Mouse (Mus musculus) ES-Bruce4 (cell line): ENCODE results near the gene Cltb. TPM values are rescaled to one million over a fixed set of nuclear protein-coding genes. Genes with fewer than 3 reads are reported as not detected.
A peak's percentile ranks its signal among the peaks of the same experiment; 100 is the strongest.

Experiments used
- H3K27ac ChIP-seq: 2 replicates; pipeline ENCODE4 v1.5.1; 2012; ENCODE audit warnings: low read length, inconsistent platforms; ENCODE audit not compliant: insufficient read depth
- H3K27me3 ChIP-seq: 2 replicates; pipeline ENCODE4 v1.6.1; 2012; ENCODE audit warnings: mild to moderate bottlenecking, low read length, inconsistent platforms; ENCODE audit not compliant: control insufficient read depth, poor library complexity, insufficient read depth, severe bottlenecking
- H3K36me3 ChIP-seq: 2 replicates; pipeline ENCODE4 v1.6.1; 2012; ENCODE audit warnings: inconsistent platforms, mild to moderate bottlenecking, low read length, moderate library complexity; ENCODE audit not compliant: control insufficient read depth, poor library complexity, insufficient read depth, severe bottlenecking
- H3K4me1 ChIP-seq: one replicate; pipeline ENCODE4 v1.8.1; 2011; ENCODE audit warnings: low read length; ENCODE audit not compliant: control insufficient read depth, insufficient read depth
- H3K4me3 ChIP-seq: 2 replicates; pipeline ENCODE4 v1.5.1; 2011; ENCODE audit warnings: low read depth, mild to moderate bottlenecking, low read length
- H3K9ac ChIP-seq: 2 replicates; pipeline ENCODE4 v1.6.1; 2012; ENCODE audit warnings: low read depth, mild to moderate bottlenecking, inconsistent platforms; ENCODE audit not compliant: poor library complexity, severe bottlenecking
- H3K9me3 ChIP-seq: replicated peaks from 2 replicates; pipeline ENCODE4 v1.6.1; 2012; ENCODE audit warnings: mild to moderate bottlenecking, low read length, inconsistent platforms; ENCODE audit not compliant: control insufficient read depth, poor library complexity, insufficient read depth, severe bottlenecking
- CTCF ChIP-seq: IDR thresholded peaks from one replicate; pipeline ENCODE4 v1.8.1; 2011; ENCODE audit warnings: low read depth, low read length
- EP300 ChIP-seq: IDR thresholded peaks from 2 replicates; pipeline ENCODE4 v1.6.1; 2011; ENCODE audit warnings: low read depth, low read length; ENCODE audit not compliant: insufficient read depth
- POLR2A ChIP-seq: IDR thresholded peaks from one replicate; pipeline ENCODE4 v1.8.1; 2011; ENCODE audit warnings: low read length; ENCODE audit not compliant: insufficient read depth
- polyA plus RNA-seq: library from polyadenylated mRNA; stranded (reverse); fragments of >200 nt; gene quantifications from 2 replicates; pipeline ENCODE4 v1.2.4, GENCODE M21; 2011; ENCODE audit warnings: low read depth; ENCODE audit not compliant: missing spikeins, insufficient read depth, insufficient read length

Gene Cltb
- polyA plus RNA-seq, 1 experiment = 27.5 TPM

GRCm38 (mm10) chr13:54571637-54572036 lies 39.5 kb downstream of the Cltb start:
- Histone ChIP-seq H3K36me3 (no peaks in the 10 kb centered on the region), H3K9me3 (no peaks in the 10 kb centered on the region), H3K27me3 (no peaks in the 10 kb centered on the region), H3K27ac (no peak overlapping the region), H3K4me3 (no peak overlapping the region), H3K9ac (no peak overlapping the region), H3K4me1 (peaks cover 2% of the 10 kb centered on the region)
- TF ChIP-seq POLR2A (no peak), CTCF (no peak), EP300 (no peak)

- Histone ChIP-seq H3K36me3 (no peaks in the 10 kb centered on the region), H3K27me3 (no peaks in the 10 kb centered on the region), H3K27ac (no peak overlapping the region), H3K4me1 (peaks cover 2% of the 10 kb centered on the region), H3K9ac (no peak overlapping the region), H3K9me3 (no peaks in the 10 kb centered on the region), H3K4me3 (no peak overlapping the region)
- TF ChIP-seq CTCF (no peak), EP300 (no peak), POLR2A (no peak)
Measured at GRCm38 (mm10) chr13:54570736-54571135, 40.4 kb downstream of the Cltb start.

- Histone ChIP-seq H3K4me1 (peaks cover 2% of the 10 kb centered on the region), H3K9ac (no peak overlapping the region), H3K36me3 (no peaks in the 10 kb centered on the region), H3K27me3 (no peaks in the 10 kb centered on the region), H3K4me3 (no peak overlapping the region), H3K9me3 (no peaks in the 10 kb centered on the region), H3K27ac (no peak overlapping the region)
- TF ChIP-seq EP300 = no peak
- TF ChIP-seq CTCF = no peak
- TF ChIP-seq POLR2A = no peak
Measured at GRCm38 (mm10) chr13:54569282-54569681, 41.9 kb downstream of the Cltb start.

GRCm38 (mm10) chr13:54568380-54568779 lies 42.8 kb downstream of the Cltb start:
- TF ChIP-seq CTCF (no peak), EP300 (no peak), POLR2A (no peak)
- no peaks in the 10 kb centered on the region for H3K36me3 ChIP-seq
- no peaks in the 10 kb centered on the region for H3K9me3 ChIP-seq
- H3K9ac ChIP-seq = no peak overlapping the region
- no peaks in the 10 kb centered on the region for H3K27me3 ChIP-seq
- no peak overlapping the region for H3K27ac ChIP-seq
- H3K4me3 ChIP-seq = no peak overlapping the region
- peaks cover 2% of the 10 kb centered on the region for H3K4me1 ChIP-seq

- Histone ChIP-seq H3K27ac (peak overlapping the region; percentile 88), H3K9me3 (no peaks in the 10 kb centered on the region), H3K4me3 (peak overlapping the region; percentile 88), H3K27me3 (no peaks in the 10 kb centered on the region), H3K9ac (peak overlapping the region; percentile 40; the same call in 1 of the 2 replicates), H3K4me1 (peaks cover 2% of the 10 kb centered on the region), H3K36me3 (peaks cover 2% of the 10 kb centered on the region; the same call in 1 of the 2 replicates)
- TF ChIP-seq EP300 (peak; percentile 62), CTCF (peak; percentile 72), POLR2A (no peak)
Measured at GRCm38 (mm10) chr13:54565594-54566345, 45.4 kb downstream of the Cltb start.

- H3K36me3 ChIP-seq = peaks cover 7% of the 10 kb centered on the region
- H3K27ac ChIP-seq = peak within 1 kb of the TSS; percentile 88
- H3K9ac ChIP-seq = peak within 1 kb of the TSS; percentile 82
- H3K4me1 ChIP-seq = peaks cover 2% of the 10 kb centered on the region
- no peaks in the 10 kb centered on the region for H3K9me3 ChIP-seq
- no peaks in the 10 kb centered on the region for H3K27me3 ChIP-seq
- H3K4me3 ChIP-seq = peak within 1 kb of the TSS; percentile 88
- TF ChIP-seq CTCF (no peak), EP300 (no peak), POLR2A (peak; percentile 81)
Measured at GRCm38 (mm10) chr13:54565201-54565581, 46.0 kb downstream of the Cltb start, which contains the start of gene 4833439L19Rik. Gene 4833439L19Rik (minus strand): TSS chr13:54565435.
